Mouse (Mus musculus): ENCODE measurements around the gene Ccng1. TPM values are rescaled to one million over a fixed set of nuclear protein-coding genes. Genes with fewer than 3 reads are reported as not detected.

The Ccng1 gene
- total and polyA plus RNA-seq, 2 experiments from 2014 or later: 28.6 to 54.2 TPM

- Histone ChIP-seq H3K36me3 (ENCODE audit: insufficient read depth) (no peaks in the 10 kb centered on the region), H3K4me2 (ENCODE audit: low read depth) (no peak overlapping the region), H3K4me3 (ENCODE audit: low read depth, low read length) (no peak overlapping the region), H3K27me3 (ENCODE audit: insufficient read depth, low read length) (no peaks in the 10 kb centered on the region), H3K9me3 (ENCODE audit: low read length) (no peaks in the 10 kb centered on the region), H3K4me1 (ENCODE audit: insufficient read depth) (no peaks in the 10 kb centered on the region), H3K27ac (ENCODE audit: low read depth, low read length) (no peak overlapping the region), H3K9ac (no peak overlapping the region)
- WGBS: 36% methylated on average over 12 of the region's 12 CpGs
- DNase-seq (peak; percentile 82), ATAC-seq (peak; percentile 42; the same call in 1 of the 2 replicates)
- peak; percentile 80 for TF ChIP-seq CTCF (IDR thresholded peaks at IDR 0.05; ENCODE audit: low read depth)
Observed at GRCm38 (mm10) chr11:40775315-40776269, 20.5 kb upstream of the Ccng1 start.

- 82% methylated on average over 4 of the region's 4 CpGs for WGBS
- H3K9me3 ChIP-seq (ENCODE audit: low read length): no peaks in the 10 kb centered on the region
- H3K4me3 ChIP-seq (ENCODE audit: low read depth, low read length): no peak overlapping the region
- H3K9ac ChIP-seq: no peak overlapping the region
- H3K27ac ChIP-seq (ENCODE audit: low read depth, low read length): no peak overlapping the region
- no peak for ATAC-seq
- no peaks in the 10 kb centered on the region for H3K27me3 ChIP-seq (ENCODE audit: insufficient read depth, low read length)
- H3K36me3 ChIP-seq (ENCODE audit: insufficient read depth): no peaks in the 10 kb centered on the region
- no peak overlapping the region for H3K4me2 ChIP-seq (ENCODE audit: low read depth)
- DNase-seq: no peak
- no peaks in the 10 kb centered on the region for H3K4me1 ChIP-seq (ENCODE audit: insufficient read depth)
- no peak for TF ChIP-seq CTCF (IDR thresholded peaks at IDR 0.05; ENCODE audit: low read depth)
Observed at GRCm38 (mm10) chr11:40764690-40765089, 9.6 kb upstream of the Ccng1 start.

- Histone ChIP-seq H3K4me1 (ENCODE audit: insufficient read depth) (no peaks in the 10 kb centered on the region), H3K27ac (ENCODE audit: low read depth, low read length) (no peak overlapping the region), H3K36me3 (ENCODE audit: insufficient read depth) (no peaks in the 10 kb centered on the region), H3K9me3 (ENCODE audit: low read length) (no peaks in the 10 kb centered on the region), H3K27me3 (ENCODE audit: insufficient read depth, low read length) (no peaks in the 10 kb centered on the region), H3K9ac (no peak overlapping the region), H3K4me2 (ENCODE audit: low read depth) (no peak overlapping the region), H3K4me3 (ENCODE audit: low read depth, low read length) (no peak overlapping the region)
- 24% methylated on average over 2 of the region's 2 CpGs for WGBS
- DNase-seq: no peak
- TF ChIP-seq CTCF (IDR thresholded peaks at IDR 0.05; ENCODE audit: low read depth): peak; percentile 42
- ATAC-seq: no peak
Observed at GRCm38 (mm10) chr11:40763395-40763794, 8.3 kb upstream of the Ccng1 start.

- ATAC-seq (no peak), DNase-seq (no peak)
- Histone ChIP-seq H3K27ac (ENCODE audit: low read depth, low read length) (no peak overlapping the region), H3K4me1 (ENCODE audit: insufficient read depth) (no peaks in the 10 kb centered on the region), H3K36me3 (ENCODE audit: insufficient read depth) (no peaks in the 10 kb centered on the region), H3K9ac (no peak overlapping the region), H3K27me3 (ENCODE audit: insufficient read depth, low read length) (no peaks in the 10 kb centered on the region), H3K9me3 (ENCODE audit: low read length) (no peaks in the 10 kb centered on the region), H3K4me3 (ENCODE audit: low read depth, low read length) (no peak overlapping the region), H3K4me2 (ENCODE audit: low read depth) (no peak overlapping the region)
- 75% methylated on average over 8 of the region's 8 CpGs for WGBS
- no peak for TF ChIP-seq CTCF (IDR thresholded peaks at IDR 0.05; ENCODE audit: low read depth)
Observed at GRCm38 (mm10) chr11:40759896-40760295, 4.8 kb upstream of the Ccng1 start.

GRCm38 (mm10) chr11:40755968-40756367 lies 857 bp upstream of the Ccng1 start:
- ATAC-seq (no peak), DNase-seq (no peak)
- Histone ChIP-seq H3K4me1 (ENCODE audit: insufficient read depth) (peaks cover 4% of the 10 kb centered on the region; the same call in 1 of the 2 replicates), H3K36me3 (ENCODE audit: insufficient read depth) (no peaks in the 10 kb centered on the region), H3K27ac (ENCODE audit: low read depth, low read length) (no peak overlapping the region), H3K9me3 (ENCODE audit: low read length) (no peaks in the 10 kb centered on the region), H3K9ac (no peak overlapping the region), H3K27me3 (ENCODE audit: insufficient read depth, low read length) (no peaks in the 10 kb centered on the region), H3K4me2 (ENCODE audit: low read depth) (peak overlapping the region; percentile 90; the same call in 1 of the 2 replicates), H3K4me3 (ENCODE audit: low read depth, low read length) (no peak overlapping the region)
- no peak for TF ChIP-seq CTCF (IDR thresholded peaks at IDR 0.05; ENCODE audit: low read depth)
- 81% methylated on average over 8 of the region's 8 CpGs for WGBS

GRCm38 (mm10) chr11:40754664-40755107 lies 425 bp downstream of the Ccng1 start:
- DNase-seq (peak; percentile 40), ATAC-seq (peak; percentile 64)
- Histone ChIP-seq H3K27me3 (ENCODE audit: insufficient read depth, low read length) (no peaks in the 10 kb centered on the region), H3K4me3 (ENCODE audit: low read depth, low read length) (peak overlapping the region; percentile 89), H3K4me1 (ENCODE audit: insufficient read depth) (peaks cover 4% of the 10 kb centered on the region; the same call in 1 of the 2 replicates), H3K36me3 (ENCODE audit: insufficient read depth) (peaks cover 3% of the 10 kb centered on the region; the same call in 1 of the 2 replicates), H3K9me3 (ENCODE audit: low read length) (no peaks in the 10 kb centered on the region), H3K4me2 (ENCODE audit: low read depth) (peak overlapping the region; percentile 90), H3K27ac (ENCODE audit: low read depth, low read length) (0 out of 2 replicates have a peak overlapping the region, but pooled peaks have one; percentile 40), H3K9ac (peak overlapping the region; percentile 85)
- TF ChIP-seq CTCF (IDR thresholded peaks at IDR 0.05; ENCODE audit: low read depth): no peak
- WGBS: 2% methylated on average over 19 of the region's 19 CpGs

- H3K4me2 ChIP-seq (ENCODE audit: low read depth): no peak overlapping the region
- no peak overlapping the region for H3K4me3 ChIP-seq (ENCODE audit: low read depth, low read length)
- H3K9ac ChIP-seq: no peak overlapping the region
- no peak for TF ChIP-seq CTCF (IDR thresholded peaks at IDR 0.05; ENCODE audit: low read depth)
- DNase-seq (no peak), ATAC-seq (no peak)
- peaks cover 4% of the 10 kb centered on the region; the same call in 1 of the 2 replicates for H3K4me1 ChIP-seq (ENCODE audit: insufficient read depth)
- H3K9me3 ChIP-seq (ENCODE audit: low read length): no peaks in the 10 kb centered on the region
- H3K36me3 ChIP-seq (ENCODE audit: insufficient read depth): peaks cover 4% of the 10 kb centered on the region; the same call in 1 of the 2 replicates
- WGBS: 74% methylated on average over 6 of the region's 6 CpGs
- H3K27ac ChIP-seq (ENCODE audit: low read depth, low read length): no peak overlapping the region
- H3K27me3 ChIP-seq (ENCODE audit: insufficient read depth, low read length): no peaks in the 10 kb centered on the region
Observed at GRCm38 (mm10) chr11:40753836-40754235, 1.3 kb downstream of the Ccng1 start.
